Mouse (Mus musculus): ENCODE results near the gene Scaf1.

Scaf1 gene

DNA sequence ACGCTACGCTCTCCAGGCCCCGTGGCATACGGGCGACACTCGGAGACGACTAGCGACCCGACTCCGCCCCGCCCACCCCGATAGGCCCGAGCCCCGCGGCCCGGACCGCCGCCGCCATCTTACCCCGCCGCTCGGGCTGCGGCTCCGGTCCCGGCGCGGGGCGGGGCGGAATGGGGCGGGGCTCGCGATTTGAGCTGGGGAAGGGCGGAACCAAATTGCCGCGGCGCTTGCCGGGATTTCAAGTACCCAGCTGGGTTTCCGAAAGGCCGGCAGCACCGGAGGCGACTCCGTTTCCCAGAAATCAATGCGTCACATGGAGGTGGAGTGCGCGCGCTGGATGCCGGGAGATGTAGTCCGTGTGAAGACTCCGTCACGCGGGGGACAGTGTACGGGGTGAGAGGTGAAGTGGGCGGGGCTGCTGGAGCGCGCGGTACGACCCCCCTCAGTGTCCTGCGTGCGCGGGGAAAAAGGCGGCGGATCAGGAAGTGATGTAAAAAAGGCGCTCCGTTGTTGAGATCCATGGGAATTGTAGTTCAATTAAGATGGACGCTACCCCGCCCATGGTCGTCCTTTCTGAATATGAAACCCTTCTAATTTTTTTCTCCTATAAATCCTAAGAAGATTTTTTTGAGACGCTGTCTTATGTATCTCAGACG, at the start of gene Scaf1:
TSS of gene Scaf1 (minus strand) at position 407 of the 656 bp plus-strand sequence.
- DNase-seq (ENCODE audit: low spot score in 2 of 2) = peak; percentile 99 to 100

DNA sequence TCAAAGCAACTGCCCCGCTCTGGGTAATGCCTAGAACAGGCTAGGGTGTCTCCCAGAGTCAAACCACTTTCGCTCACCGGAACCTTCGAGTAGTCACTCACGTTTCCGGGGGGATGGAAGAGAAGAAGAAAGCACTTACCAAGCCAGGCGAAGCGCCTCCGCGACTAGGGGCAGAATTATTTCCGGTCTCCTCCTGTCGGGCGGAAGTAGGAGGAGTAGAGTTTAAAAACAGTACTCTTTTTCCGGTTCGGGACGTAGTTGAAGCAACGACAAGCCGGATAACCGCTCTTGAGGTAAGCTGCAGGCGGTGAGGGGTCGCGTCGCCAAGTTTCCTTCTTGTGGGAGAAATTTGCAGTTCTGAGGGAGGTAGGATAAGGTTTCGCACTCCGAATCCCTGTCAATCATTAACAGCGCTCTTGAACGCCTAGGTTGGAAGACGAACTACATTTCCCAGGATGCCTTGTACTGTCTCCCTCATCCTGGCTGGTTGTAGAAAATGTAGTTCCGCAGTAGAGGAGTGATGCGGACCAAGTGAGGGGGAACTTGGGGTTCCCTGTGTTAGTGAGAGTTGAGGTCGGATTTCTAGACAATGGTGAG, 46.2 kb upstream of the Scaf1 start, which contains the start of the genes Nosip and Prrg2:
TSS of gene Nosip (plus strand) at position 191 of the 597 bp plus-strand sequence.
TSS of gene Prrg2 (minus strand) at position 439 of the 597 bp plus-strand sequence.
- DNase-seq (ENCODE audit: low spot score in 2 of 2) = peak; percentile 89 to 90

DNA sequence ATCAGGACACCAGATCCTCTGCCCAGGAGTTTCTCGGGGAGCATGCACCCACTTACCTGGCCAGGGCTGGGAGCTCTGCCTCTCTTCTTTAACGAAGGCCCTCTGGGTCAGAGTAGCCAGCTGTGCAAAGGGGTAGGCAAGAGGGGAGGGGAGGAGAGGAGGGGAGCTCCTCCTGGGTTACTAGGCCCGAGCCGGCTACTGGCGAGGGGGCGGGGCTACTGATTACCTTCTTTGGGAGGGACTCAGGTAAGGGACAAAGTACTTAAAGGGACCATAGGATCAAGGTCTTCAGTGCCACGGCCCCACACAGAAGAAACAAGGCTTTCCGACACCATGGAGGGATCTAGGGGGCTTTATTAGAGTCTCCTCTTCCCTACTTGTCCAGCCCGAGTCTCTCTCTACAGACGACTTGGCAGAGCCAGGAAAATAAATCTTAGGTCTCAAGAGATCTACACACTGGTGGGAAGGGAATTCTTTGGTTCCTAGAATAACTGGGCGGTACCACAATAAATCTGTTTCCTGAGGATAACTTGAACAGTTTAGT, 45.4 kb upstream of the Scaf1 start:
- no peak for DNase-seq (ENCODE audit: low spot score in 2 of 2)

GRCm38 (mm10) chr7:45060632-45061122, 44.5 kb upstream of the Scaf1 start:
- DNase-seq (ENCODE audit: low spot score in 2 of 2) = no peak

- no peak for DNase-seq (ENCODE audit: low spot score in 2 of 2)
Measured at GRCm38 (mm10) chr7:45058607-45059571, 42.7 kb upstream of the Scaf1 start.

DNA sequence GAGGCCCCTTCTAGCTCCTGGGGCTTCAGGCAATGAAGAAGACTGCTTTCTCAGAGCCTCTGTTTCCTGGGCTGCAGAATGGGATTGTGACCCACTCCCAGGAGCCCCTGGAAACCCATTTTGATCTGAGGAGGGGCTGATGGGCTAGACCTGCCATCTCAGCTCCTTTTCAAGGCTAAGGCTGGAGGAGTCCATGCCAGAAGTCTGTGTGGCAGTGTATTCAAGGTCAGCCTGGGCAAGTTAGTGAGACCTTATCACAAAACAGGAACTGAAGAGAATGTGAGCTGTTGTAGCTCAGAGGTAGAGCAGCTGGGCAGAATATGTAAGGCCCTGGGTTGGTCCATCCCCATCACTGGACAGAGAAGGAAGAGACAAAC, 40.8 kb upstream of the Scaf1 start:
- no peak for DNase-seq (ENCODE audit: low spot score in 2 of 2)

GRCm38 (mm10) chr7:45056329-45056971, 40.3 kb upstream of the Scaf1 start:
- DNase-seq (ENCODE audit: low spot score in 2 of 2) = no peak

GRCm38 (mm10) chr7:45053931-45054510, 37.9 kb upstream of the Scaf1 start:
- peak; percentile 95 to 96 for DNase-seq (ENCODE audit: low spot score in 2 of 2)

- DNase-seq (ENCODE audit: low spot score in 2 of 2) = peak in 1 of 2 experiments; percentile 77
Measured at GRCm38 (mm10) chr7:45053117-45053930, 37.2 kb upstream of the Scaf1 start.

GRCm38 (mm10) chr7:45052862-45053116, 36.6 kb upstream of the Scaf1 start, which contains the start of gene Prr12:
Gene Prr12 (minus strand): TSS chr7:45052881.
- DNase-seq (ENCODE audit: low spot score in 2 of 2) = no peak

- no peak for DNase-seq (ENCODE audit: low spot score in 2 of 2)
Measured at GRCm38 (mm10) chr7:45052181-45052861, 36.2 kb upstream of the Scaf1 start.

DNA sequence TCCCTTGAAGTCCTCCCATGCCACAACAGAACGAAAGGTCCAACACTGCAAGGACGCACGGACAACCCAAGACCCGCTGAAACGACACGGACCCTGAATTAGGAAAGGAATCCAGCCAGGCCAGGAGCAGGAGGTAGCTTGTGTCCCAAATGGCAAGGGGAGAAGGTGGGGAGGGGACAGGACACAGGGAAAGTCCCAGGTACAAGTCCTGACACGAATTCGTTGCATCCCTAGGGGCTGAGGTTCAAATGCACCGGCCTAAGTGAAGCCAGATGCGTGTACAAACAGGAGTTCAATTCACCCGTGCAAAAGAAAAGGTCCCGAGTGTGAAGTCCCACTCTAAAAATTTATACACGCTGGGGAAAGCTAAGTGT, 35.4 kb upstream of the Scaf1 start:
- no peak for DNase-seq (ENCODE audit: low spot score in 2 of 2)

DNA sequence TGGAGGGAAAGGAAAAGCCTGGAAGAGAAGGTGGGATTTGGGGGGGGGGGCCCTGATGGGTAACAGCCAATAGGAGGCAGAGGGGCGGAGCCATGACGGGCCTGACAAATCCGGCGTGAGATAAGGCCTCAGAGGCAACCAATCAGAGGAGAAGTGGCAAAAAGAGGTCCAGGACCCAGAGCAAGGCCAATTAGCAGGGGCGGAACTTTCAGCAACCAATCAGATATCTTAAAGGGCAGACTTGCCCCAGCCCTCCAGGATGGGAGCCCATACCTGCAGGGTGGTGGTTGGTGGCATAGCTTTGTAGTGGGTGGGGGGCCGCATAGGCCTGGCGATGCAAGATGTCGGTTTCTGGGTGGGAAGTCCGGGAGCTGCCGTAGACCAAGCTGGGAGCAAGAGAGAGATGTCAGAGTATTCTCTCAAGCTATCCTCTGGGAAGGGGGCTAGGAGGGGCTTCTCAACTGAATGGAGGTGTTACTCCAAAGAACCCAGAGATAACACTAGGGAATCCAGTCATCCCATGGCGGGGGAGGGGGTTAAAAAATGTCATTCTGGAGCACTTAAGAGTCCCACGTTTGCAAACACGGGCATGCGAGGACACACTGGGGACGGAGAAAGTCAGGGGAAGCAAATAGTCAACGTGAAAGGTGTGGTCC, 34.9 kb upstream of the Scaf1 start:
- peak; percentile 71 to 76 for DNase-seq (ENCODE audit: low spot score in 2 of 2)

- no peak for DNase-seq (ENCODE audit: low spot score in 2 of 2)
Measured at GRCm38 (mm10) chr7:45048923-45049657, 32.9 kb upstream of the Scaf1 start.

GRCm38 (mm10) chr7:45048001-45048890, 32.1 kb upstream of the Scaf1 start:
- no peak for DNase-seq (ENCODE audit: low spot score in 2 of 2)

DNA sequence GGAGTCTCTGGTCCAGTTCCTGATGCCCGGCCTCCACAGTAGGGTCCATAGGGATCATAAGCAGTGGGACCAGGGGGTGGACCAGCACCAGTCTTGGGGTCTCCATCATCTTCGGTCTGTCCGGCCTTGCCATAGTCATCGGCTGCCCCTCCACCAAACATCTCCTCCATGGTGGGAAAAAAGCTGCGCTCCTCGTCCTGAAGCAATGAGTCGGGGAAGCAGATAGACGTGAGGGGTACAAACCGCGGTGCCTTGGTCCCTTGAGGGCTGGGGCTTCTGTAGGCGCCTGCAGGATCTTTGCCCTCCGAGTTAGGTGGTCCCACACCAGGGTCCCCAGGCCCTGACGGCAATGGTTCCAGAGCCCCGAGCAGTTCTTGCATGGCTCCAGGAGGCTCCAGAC, 31.3 kb upstream of the Scaf1 start:
- no peak for DNase-seq (ENCODE audit: low spot score in 2 of 2)

- no peak for DNase-seq (ENCODE audit: low spot score in 2 of 2)
Measured at GRCm38 (mm10) chr7:45046853-45047350, 30.7 kb upstream of the Scaf1 start.

Measured in urinary bladder, postnatal 4 days (tissue).